Comparison of ENCODE assay signal across 25 mouse cellular contexts in the genomic region with DNA sequence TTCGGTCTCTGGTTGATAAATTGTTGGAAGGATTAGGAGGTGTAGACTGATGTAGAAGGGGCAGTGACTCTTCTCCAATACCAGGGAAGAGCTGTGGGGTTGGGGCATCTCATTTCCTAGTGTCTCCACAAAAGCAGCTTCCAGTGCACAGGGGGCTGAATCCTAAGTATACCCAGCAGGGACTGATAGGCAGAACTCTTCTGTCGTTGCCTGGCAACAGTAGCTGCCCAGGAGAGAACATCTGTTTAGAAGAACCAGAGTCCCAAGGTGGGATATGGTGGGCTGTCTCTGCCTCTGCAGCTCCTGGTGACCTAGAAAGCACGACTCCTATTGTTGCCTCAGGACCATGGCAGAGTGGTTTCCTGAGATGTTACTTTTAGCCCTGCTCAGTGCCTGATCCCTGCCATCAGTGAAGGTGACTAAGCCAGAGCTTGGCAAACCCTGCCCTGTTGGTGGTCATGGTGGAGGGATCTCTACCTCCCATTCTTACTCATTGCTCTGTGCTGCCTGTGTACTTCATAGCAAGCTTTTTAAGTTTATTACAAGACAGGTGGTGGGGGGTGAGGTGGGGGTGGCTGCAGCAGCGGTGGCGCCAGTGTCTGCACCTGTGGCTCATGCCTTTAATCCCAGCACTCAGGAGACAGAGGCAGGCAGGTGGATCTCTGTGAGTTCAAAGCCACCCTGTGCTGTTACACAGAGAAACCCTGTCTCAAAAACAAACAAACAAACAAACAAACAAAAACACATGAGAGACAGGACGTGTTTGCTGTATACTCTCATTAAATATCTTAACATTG. TPM values are rescaled to one million over a fixed set of nuclear protein-coding genes. Genes with fewer than 3 reads are reported as not detected.
DNase-seq lines count a peak whose midpoint lies in the region; ATAC-seq and TF ChIP-seq lines count a peak whose summit lies in the region.
"Had no signal": no experiment of that assay in that cellular context is flagged by ENCODE, and none has a peak within 500 bp of the region (broad histone marks: within the 10 kb centered on the region; RNA-seq: fewer than 3 reads in every experiment).

No protein-coding gene starts in this region.

- H3K9me3 ChIP-seq in liver, embryonic 12.5 days (replicated peaks): no peaks in the 10 kb centered on the region
- no peaks in the 10 kb centered on the region for H3K9me3 ChIP-seq in liver, postnatal 0 days (ENCODE audit: low read length)
- H3K9me3 ChIP-seq: forebrain, embryonic 12.5 days; G1E; heart, embryonic 13.5 days; intestine, embryonic 15.5 days; limb, embryonic 12.5 days had no signal

- DNase-seq in liver (no peak), 3T3-L1 (ENCODE audit: low read depth, low spot score) (peak; percentile 30)
- DNase-seq in liver, postnatal 0 days: no peak
- DNase-seq in retina, postnatal 1 day: no peak
- no peak for DNase-seq in layer of hippocampus, postnatal 10 days (ENCODE audit: low spot score in 2 of 2)
- no peak for DNase-seq in heart, postnatal 36 days
- DNase-seq: adrenal gland, postnatal 14 days; cerebellum, adult 18-20 months; cerebellum, postnatal 36 days; gastrocnemius, postnatal 10 days; heart, adult 18-20 months; kidney, postnatal 4 days; lung, adult 18-20 months; lung, postnatal 14 days; right cerebral cortex, adult 18-20 months had no signal

- no peaks in the 10 kb centered on the region for H3K79me3 ChIP-seq in C2C12 (ENCODE audit: low read depth)

- H3K36me3 ChIP-seq in liver, embryonic 12.5 days: no peaks in the 10 kb centered on the region
- H3K36me3 ChIP-seq in C2C12 (ENCODE audit: control insufficient read depth, insufficient read depth): no peaks in the 10 kb centered on the region
- no peaks in the 10 kb centered on the region for H3K36me3 ChIP-seq in liver, postnatal 0 days (replicated peaks; ENCODE audit: insufficient read depth, low read length)
- H3K36me3 ChIP-seq: forebrain, embryonic 12.5 days; G1E; heart, embryonic 13.5 days; intestine, embryonic 15.5 days; limb, embryonic 12.5 days had no signal

- no peaks in the 10 kb centered on the region for H3K79me2 ChIP-seq in C2C12 (ENCODE audit: control insufficient read depth, insufficient read depth)

- ATAC-seq in liver, embryonic 12.5 days: no peak
- no peak for ATAC-seq in liver, postnatal 0 days
- ATAC-seq: intestine, embryonic 15.5 days had no signal

- WGBS in liver, embryonic 12.5 days (ENCODE audit: insufficient replicate concordance): 58% methylated on average over 6 of the region's 6 CpGs
- WGBS in liver, postnatal 0 days (ENCODE audit: insufficient replicate concordance): 64% methylated on average over 6 of the region's 6 CpGs

- H3K4me1 ChIP-seq in liver, embryonic 12.5 days: peaks cover 22% of the 10 kb centered on the region
- H3K4me1 ChIP-seq in liver, postnatal 0 days (ENCODE audit: insufficient read depth): peaks cover 6% of the 10 kb centered on the region; the same call in 1 of the 2 replicates
- H3K4me1 ChIP-seq: heart, embryonic 13.5 days; intestine, embryonic 15.5 days had no signal

- H3K27me3 ChIP-seq in liver, embryonic 12.5 days (replicated peaks): no peaks in the 10 kb centered on the region
- H3K27me3 ChIP-seq in C2C12 (ENCODE audit: control insufficient read depth, insufficient read depth, insufficient read length): no peaks in the 10 kb centered on the region
- H3K27me3 ChIP-seq in liver, postnatal 0 days (ENCODE audit: insufficient read depth, low read length): no peaks in the 10 kb centered on the region
- H3K27me3 ChIP-seq: forebrain, embryonic 12.5 days; heart, embryonic 13.5 days; intestine, embryonic 15.5 days; limb, embryonic 12.5 days had no signal

- intact Hi-C loops in heart, postnatal 36 days (cut with DNase I): no loop called here

- H3ac ChIP-seq in C2C12 (ENCODE audit: control insufficient read depth, insufficient read length, low read depth): no peak overlapping the region

- no peak overlapping the region for H3K4me2 ChIP-seq in liver, embryonic 12.5 days
- no peak overlapping the region for H3K4me2 ChIP-seq in liver, postnatal 0 days (ENCODE audit: low read depth, low read length)
- H3K4me2 ChIP-seq: forebrain, embryonic 12.5 days; heart, embryonic 13.5 days; intestine, embryonic 15.5 days; limb, embryonic 12.5 days had no signal

- TF ChIP-seq EP300 in liver, postnatal 0 days (IDR thresholded peaks at IDR 0.05; ENCODE audit: low read depth): no peak

- no peak for TF ChIP-seq CTCF in C2C12 (IDR thresholded peaks at IDR 0.05; ENCODE audit: control insufficient read depth, insufficient read depth, insufficient read length)
- no peak for TF ChIP-seq CTCF in liver, postnatal 0 days (IDR thresholded peaks at IDR 0.05; ENCODE audit: low read depth)

- no peak overlapping the region for H3K4me3 ChIP-seq in liver, embryonic 12.5 days
- H3K4me3 ChIP-seq in C2C12 (ENCODE audit: insufficient read depth, poor library complexity, severe bottlenecking): no peak overlapping the region
- no peak overlapping the region for H3K4me3 ChIP-seq in liver, postnatal 0 days (ENCODE audit: low read depth, low read length)
- H3K4me3 ChIP-seq: forebrain, embryonic 12.5 days; heart, embryonic 13.5 days; intestine, embryonic 15.5 days; limb, embryonic 12.5 days had no signal

- no peak overlapping the region for H3K9ac ChIP-seq in liver, embryonic 12.5 days
- H3K9ac ChIP-seq in liver, postnatal 0 days (replicated peaks): no peak overlapping the region
- H3K9ac ChIP-seq: forebrain, embryonic 12.5 days; heart, embryonic 13.5 days; intestine, embryonic 15.5 days; limb, embryonic 12.5 days had no signal

- peak overlapping the region; percentile 66; the same call in 1 of the 2 replicates for H3K27ac ChIP-seq in liver, embryonic 12.5 days
- H3K27ac ChIP-seq in liver, postnatal 0 days (ENCODE audit: low read depth): peak overlapping the region; percentile 75
- H3K27ac ChIP-seq: forebrain, embryonic 12.5 days; heart, embryonic 13.5 days; intestine, embryonic 15.5 days; stomach, postnatal 0 days had no signal

TF ChIP-seq in C2C12, 6 proteins besides CTCF, POLR2A, EP300 and RAD21:
- TF ChIP-seq MYOG (IDR thresholded peaks at IDR 0.05; ENCODE audit: control insufficient read depth, extremely low read depth, insufficient read length) (no peak), MYOD1 (IDR thresholded peaks at IDR 0.05; ENCODE audit: control insufficient read depth, insufficient read length, low read depth) (peak; percentile 63)

RNA-seq across cellular contexts. Expression of gene Drc7, which starts 6.8 kb away (rescaled TPM):
- 0.14 and 0.37 TPM in 2 replicates for polyA plus RNA-seq in liver, embryonic 12.5 days (2016; fragmentation: Nextera tagmentation; extraction: Ambion mirVana)
- polyA plus RNA-seq in C2C12 (2012; fragmentation: generic; extraction: Trizol): 0.09 TPM
- 0.21 and 0.28 TPM in 2 replicates for polyA plus RNA-seq in liver, postnatal 0 days (2015; fragmentation: Nextera tagmentation; extraction: Ambion mirVana)
- total RNA-seq in layer of hippocampus, postnatal 10 days (2021): 1 to 10 TPM; 1.9 to 3.2 TPM
- not detected for total RNA-seq in heart, postnatal 36 days (2021)
- total RNA-seq: adrenal gland, postnatal 14 days; gastrocnemius, postnatal 10 days; heart, adult 18-20 months; heart, postnatal 25 days had no signal
- polyA plus RNA-seq: G1E; heart, embryonic 13.5 days; intestine, embryonic 15.5 days; kidney, embryonic 14.5 days; limb, embryonic 12.5 days had no signal

RNA-seq across cellular contexts. Expression of gene Adgrg3, which starts 30.6 kb away (rescaled TPM):
- polyA plus RNA-seq in liver, embryonic 12.5 days (2016; fragmentation: Nextera tagmentation; extraction: Ambion mirVana): 7.9 and 8.7 TPM in 2 replicates
- 19.4 TPM for polyA plus RNA-seq in C2C12 (2012; fragmentation: generic; extraction: Trizol)
- 8.9 and 9.6 TPM in 2 replicates for polyA plus RNA-seq in liver, postnatal 0 days (2015; fragmentation: Nextera tagmentation; extraction: Ambion mirVana)
- under 1 TPM; 0.20 to 0.48 TPM for total RNA-seq in layer of hippocampus, postnatal 10 days (2021)
- 1 to 10 TPM; 1.9 to 2.1 TPM for total RNA-seq in heart, postnatal 36 days (2021)

RNA-seq across cellular contexts. Expression of gene Katnb1, which starts 32.9 kb away (rescaled TPM):
- polyA plus RNA-seq in liver, embryonic 12.5 days (2016; fragmentation: Nextera tagmentation; extraction: Ambion mirVana): 17.8 and 18.5 TPM in 2 replicates
- polyA plus RNA-seq in C2C12 (2012; fragmentation: generic; extraction: Trizol): 23.7 TPM
- polyA plus RNA-seq in liver, postnatal 0 days (2015; fragmentation: Nextera tagmentation; extraction: Ambion mirVana): 4.7 and 5.1 TPM in 2 replicates
- total RNA-seq in layer of hippocampus, postnatal 10 days (2021): 10 to 100 TPM; 38.5 to 38.9 TPM
- 1 to 10 TPM; 7.2 to 7.5 TPM for total RNA-seq in heart, postnatal 36 days (2021)
